Mouse (Mus musculus): ENCODE measurements around the gene Gp9.

DNA sequence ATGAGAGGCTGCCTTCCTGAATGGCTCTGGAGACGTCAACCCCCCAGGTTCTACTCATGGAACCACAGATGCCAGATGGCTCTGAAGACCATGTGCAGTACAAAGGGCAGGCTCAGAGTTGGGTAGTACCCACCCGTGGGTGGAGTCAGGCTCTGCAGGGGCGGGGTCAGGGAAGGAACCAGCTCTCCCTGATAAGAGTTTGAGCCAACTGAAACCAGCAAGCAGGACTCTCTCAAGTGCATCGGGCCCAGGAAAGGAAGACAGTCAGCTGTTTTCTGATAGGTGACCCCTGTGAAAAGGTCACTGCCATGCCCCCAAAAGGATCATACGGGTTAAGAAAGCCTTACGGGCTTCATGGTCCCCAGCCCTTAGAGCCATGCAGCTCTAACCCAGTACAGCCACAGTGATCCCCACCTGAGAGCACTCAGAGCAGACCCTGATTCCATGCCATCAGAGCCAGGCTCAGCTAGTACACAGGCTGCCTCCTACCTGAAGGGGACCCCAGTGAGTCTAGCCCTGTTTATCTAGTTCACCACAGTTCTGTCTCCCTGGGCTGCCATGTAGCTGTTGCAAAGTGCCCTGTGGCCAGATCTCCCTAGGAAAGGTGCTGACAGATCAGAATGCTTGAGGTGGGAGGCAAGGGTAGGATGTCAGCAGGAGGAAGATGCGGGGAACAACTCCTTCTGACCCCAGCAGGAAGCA is 13.1 kb downstream of the Gp9 start:
- TF ChIP-seq FLI1 (IDR thresholded peaks at IDR 0.05; ENCODE audit: low read length) (no peak), GATA1 (IDR thresholded peaks at IDR 0.05; ENCODE audit: borderline replicate concordance, low read length) (no peak; the same call in 2 of the 3 replicates)
